Mouse (Mus musculus) embryonic stem cell, embryonic (primary cell): ENCODE measurements around the gene Kctd5.

ENCODE experiments used
- CTCF ChIA-PET, 4 experiments: fragments of 300-600 bp in 2 of 4; fragments of 350-600 bp in 2 of 4; sonication (Branson Sonifier 250); formaldehyde crosslinking; loops; one replicate each; lab custom pipeline; 2022; ENCODE audit warnings: inconsistent platforms in 2 of 4; lab: Charles Lee
- POLR2A ChIA-PET, 4 experiments: fragments of 300-600 bp in 2 of 4; fragments of 350-600 bp in 2 of 4; sonication (Branson Sonifier 250); formaldehyde crosslinking; loops; one replicate each; lab custom pipeline; 2022; ENCODE audit warnings: antibody characterized with exemption in 4 of 4, inconsistent platforms in 1 of 4; lab: Charles Lee

Gene Kctd5

GRCm38 (mm10) chr17:24049008-24049407, 24.3 kb downstream of the Kctd5 start:
- POLR2A ChIA-PET: interaction anchor here in 2 of 4 experiments (0.5 to 5.4 kb wide), 5 partner anchors 11 to 340 kb away, joined by 3 to 32 read pairs (median 3); no protein-coding TSS in a partner anchor
- CTCF ChIA-PET: no interaction called here

GRCm38 (mm10) chr17:24048053-24048452, 25.2 kb downstream of the Kctd5 start:
- POLR2A ChIA-PET: interaction anchor here in 2 of 4 experiments (0.6 to 5.4 kb wide), 2 partner anchors 17 to 339 kb away, joined by 3 to 32 read pairs; no protein-coding TSS in a partner anchor

GRCm38 (mm10) chr17:24046026-24046425, 27.3 kb downstream of the Kctd5 start:
- ChIA-PET POLR2A (interaction anchor here (0.6 to 5.4 kb wide), 22 partner anchors 9 to 1205 kb away, joined by 3 to 32 read pairs (median 4); partner anchors contain the start of genes Ccnf (in 1 of the 4) and Pdpk1 (in 1 of the 4)), CTCF (interaction anchor here (0.5 to 2.1 kb wide), 12 partner anchors 9 to 1676 kb away, joined by 3 to 8 read pairs (median 4); no protein-coding TSS in a partner anchor)

More at GRCm38 (mm10) chr17:24048053-24048452, 25.2 kb downstream of the Kctd5 start:
- CTCF ChIA-PET: no interaction called here

GRCm38 (mm10) chr17:24045608-24046007, 27.7 kb downstream of the Kctd5 start:
- POLR2A ChIA-PET: interaction anchor here (0.5 to 5.4 kb wide), 27 partner anchors 8 to 1205 kb away, joined by 3 to 32 read pairs (median 5); partner anchors contain the start of genes Ccnf (in 1 of the 4) and Pdpk1 (in 1 of the 4)
- CTCF ChIA-PET: interaction anchor here (0.5 to 2.1 kb wide), 14 partner anchors 8 to 1677 kb away, joined by 3 to 8 read pairs (median 4); no protein-coding TSS in a partner anchor

- ChIA-PET CTCF (interaction anchor here (0.5 to 2.1 kb wide), 27 partner anchors 8 to 1524 kb away, joined by 3 to 8 read pairs (median 3); partner anchors contain the start of genes Prss32 (in 2 of the 4), Prss41 (in 2 of the 4) and Ccnf (in 1 of the 4)), POLR2A (interaction anchor here (0.6 to 5.4 kb wide), 30 partner anchors 8 to 383 kb away, joined by 3 to 32 read pairs (median 4); partner anchors contain the start of genes Amdhd2 (in 2 of the 4), Ccnf (in 2 of the 4), Abca3 (in 1 of the 4) and Kctd5 (in 1 of the 4))
These were observed 28.8 kb downstream of the Kctd5 start for GRCm38 (mm10) chr17:24044482-24044881.

- POLR2A ChIA-PET: interaction anchor here in 2 of 4 experiments (0.6 to 6.3 kb wide), 14 partner anchors 10 to 490 kb away, joined by 3 to 43 read pairs (median 4); partner anchors contain the start of genes Ccnf (in 1 of the 2), Kctd5 (in 1 of the 2) and Traf7 (in 1 of the 2)
- CTCF ChIA-PET: interaction anchor here in 1 of 4 experiments (0.9 kb wide), 2 partner anchors 23 to 44 kb away, joined by 3 read pairs; no protein-coding TSS in a partner anchor
These were observed 35.4 kb downstream of the Kctd5 start, which contains the start of gene Prss27 for GRCm38 (mm10) chr17:24037844-24038243. TSS of gene Prss27 (plus strand) at chr17:24038144.

GRCm38 (mm10) chr17:24037360-24037759, 35.9 kb downstream of the Kctd5 start:
- POLR2A ChIA-PET: interaction anchor here in 2 of 4 experiments (0.8 to 6.3 kb wide), 11 partner anchors 13 to 490 kb away, joined by 3 to 43 read pairs (median 4); partner anchors contain the start of gene Traf7 (in 1 of the 2)
- CTCF ChIA-PET: interaction anchor here in 2 of 4 experiments (0.7 to 0.9 kb wide), 3 partner anchors 8 to 94 kb away, joined by 3 to 8 read pairs (median 5); no protein-coding TSS in a partner anchor

GRCm38 (mm10) chr17:24036954-24037353, 36.3 kb downstream of the Kctd5 start:
- CTCF ChIA-PET: interaction anchor here in 2 of 4 experiments (0.7 to 0.9 kb wide), 3 partner anchors 9 to 95 kb away, joined by 3 to 8 read pairs (median 5); no protein-coding TSS in a partner anchor
- POLR2A ChIA-PET: interaction anchor here in 2 of 4 experiments (0.8 to 6.3 kb wide), 14 partner anchors 8 to 491 kb away, joined by 3 to 43 read pairs (median 4); partner anchors contain the start of genes Kctd5 (in 1 of the 2) and Traf7 (in 1 of the 2)

GRCm38 (mm10) chr17:24035087-24035486, 38.2 kb downstream of the Kctd5 start:
- ChIA-PET CTCF (interaction anchor here in 1 of 4 experiments (0.6 kb wide), 2 partner anchors 98 to 104 kb away, joined by 4 to 8 read pairs; no protein-coding TSS in a partner anchor), POLR2A (interaction anchor here in 2 of 4 experiments (0.7 to 6.3 kb wide), 6 partner anchors 8 to 232 kb away, joined by 3 to 43 read pairs (median 5); no protein-coding TSS in a partner anchor)

GRCm38 (mm10) chr17:24030551-24030950, 42.7 kb downstream of the Kctd5 start:
- POLR2A ChIA-PET: interaction anchor here in 3 of 4 experiments (0.6 to 4.3 kb wide), 32 partner anchors 8 to 497 kb away, joined by 3 to 32 read pairs (median 4); partner anchors contain the start of genes Atp6v0c (in 2 of the 3), Ccnf (in 2 of the 3), Elob (in 1 of the 3) and Kctd5 (in 1 of the 3)
- CTCF ChIA-PET: interaction anchor here in 3 of 4 experiments (0.6 to 1.6 kb wide), 9 partner anchors 9 to 99 kb away, joined by 3 to 5 read pairs (median 4); no protein-coding TSS in a partner anchor

GRCm38 (mm10) chr17:24029477-24029876, 43.8 kb downstream of the Kctd5 start:
- ChIA-PET CTCF (interaction anchor here in 1 of 4 experiments (1.1 kb wide), 1 partner anchor 66 kb away, joined by 3 read pairs; no protein-coding TSS in a partner anchor), POLR2A (interaction anchor here in 2 of 4 experiments (0.6 to 4.3 kb wide), 13 partner anchors 8 to 385 kb away, joined by 3 to 32 read pairs (median 5); partner anchors contain the start of genes Elob (in 1 of the 2) and Rnps1 (in 1 of the 2))

GRCm38 (mm10) chr17:24021375-24022199, 51.7 kb downstream of the Kctd5 start:
- CTCF ChIA-PET: interaction anchor here in 3 of 4 experiments (0.6 to 1.2 kb wide), 4 partner anchors 9 to 28 kb away, joined by 3 to 8 read pairs (median 4); no protein-coding TSS in a partner anchor
- POLR2A ChIA-PET: interaction anchor here (0.6 to 4.8 kb wide), 50 partner anchors 8 to 479 kb away, joined by 3 to 43 read pairs (median 4); partner anchors contain the start of genes Ccnf (in 2 of the 4), Prss27 (in 2 of the 4), Abca3 (in 1 of the 4) and Elob (in 1 of the 4)

- POLR2A ChIA-PET: interaction anchor here in 3 of 4 experiments (0.7 to 4.8 kb wide), 18 partner anchors 10 to 393 kb away, joined by 3 to 43 read pairs (median 6); partner anchors contain the start of genes Ccnf (in 1 of the 3), Elob (in 1 of the 3), Prss27 (in 1 of the 3) and Rnps1 (in 1 of the 3)
- CTCF ChIA-PET: interaction anchor here in 1 of 4 experiments (0.6 kb wide), 1 partner anchor 27 kb away, joined by 5 read pairs; no protein-coding TSS in a partner anchor
These were observed 52.6 kb downstream of the Kctd5 start for GRCm38 (mm10) chr17:24020696-24021095.

- POLR2A ChIA-PET: interaction anchor here in 3 of 4 experiments (0.6 to 3.6 kb wide), 29 partner anchors 9 to 513 kb away, joined by 3 to 13 read pairs (median 4); partner anchors contain the start of genes Ccnf (in 2 of the 3), Amdhd2 (in 1 of the 3), Mlst8 (in 1 of the 3) and Prss27 (in 1 of the 3)
- CTCF ChIA-PET: interaction anchor here (0.6 to 2.2 kb wide), 21 partner anchors 9 to 1782 kb away, joined by 3 to 12 read pairs (median 3); partner anchors contain the start of genes Prss32 (in 1 of the 4) and Prss41 (in 1 of the 4)
These were observed 57.6 kb downstream of the Kctd5 start for GRCm38 (mm10) chr17:24015727-24016126.

- CTCF ChIA-PET: interaction anchor here (0.6 to 2.2 kb wide), 11 partner anchors 8 to 238 kb away, joined by 3 to 12 read pairs (median 6); no protein-coding TSS in a partner anchor
These were observed 58.8 kb downstream of the Kctd5 start for GRCm38 (mm10) chr17:24014433-24014965.

GRCm38 (mm10) chr17:24012921-24013320, 60.4 kb downstream of the Kctd5 start:
- POLR2A ChIA-PET: interaction anchor here in 1 of 4 experiments (1.9 kb wide), 1 partner anchor 10 kb away, joined by 7 read pairs; no protein-coding TSS in a partner anchor
- CTCF ChIA-PET: interaction anchor here in 1 of 4 experiments (0.7 kb wide), 1 partner anchor 19 kb away, joined by 6 read pairs; no protein-coding TSS in a partner anchor

More at GRCm38 (mm10) chr17:24014433-24014965, 58.8 kb downstream of the Kctd5 start:
- POLR2A ChIA-PET: interaction anchor here in 3 of 4 experiments (0.8 to 3.6 kb wide), 23 partner anchors 8 to 514 kb away, joined by 3 to 13 read pairs (median 5); partner anchors contain the start of genes Amdhd2 (in 1 of the 3), Ccnf (in 1 of the 3), Mlst8 (in 1 of the 3) and Prss27 (in 1 of the 3)
